Mouse (Mus musculus) olfactory bulb, adult 2 months (tissue): ENCODE data around the gene Inpp5a.

Experiments used
- CTCF ChIP-seq: fragments of 200-500 bp; IDR thresholded peaks from 2 replicates; pipeline ENCODE4 v1.5.1; 2012; ENCODE audit warnings: low read depth, mild to moderate bottlenecking, low read length, moderate library complexity; ENCODE audit not compliant: insufficient read depth
- POLR2A ChIP-seq: fragments of 200-500 bp; IDR thresholded peaks from 2 replicates; pipeline ENCODE4 v1.6.1; 2012; ENCODE audit warnings: mild to moderate bottlenecking, low read depth, low read length, moderate library complexity; ENCODE audit not compliant: insufficient read depth

DNA sequence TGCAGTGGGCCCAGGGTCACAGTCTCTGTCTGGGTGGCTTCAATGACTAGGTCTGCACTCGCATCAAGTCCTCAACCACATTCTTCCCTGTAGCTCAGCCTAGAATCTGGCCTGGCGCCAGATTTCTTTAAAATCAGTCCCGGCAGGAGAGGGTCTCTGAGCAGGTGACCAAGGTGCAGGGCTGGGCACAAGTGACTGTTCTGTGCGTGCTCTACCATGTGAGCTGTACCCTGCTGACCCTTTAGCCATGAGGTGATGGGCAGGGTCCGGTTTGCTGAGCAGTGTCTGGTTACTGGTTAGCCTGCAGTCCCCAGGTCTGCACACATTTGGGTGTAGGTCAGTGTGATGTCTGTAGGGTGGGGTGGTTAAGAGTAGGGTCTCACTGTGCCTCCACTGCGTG lies 106.9 kb downstream of the Inpp5a start:
- TF ChIP-seq CTCF (no peak), POLR2A (no peak)
